Mouse (Mus musculus) cerebellum, postnatal 36 days (tissue): ENCODE measurements around the gene Spesp1.

Source experiments
- DNase-seq, 2 experiments: peaks; one replicate each; pipeline ENCODE4 v3.0.0; 2021 to 2022; ENCODE audit warnings: mixed read lengths in 2 of 2

The Spesp1 gene

DNA sequence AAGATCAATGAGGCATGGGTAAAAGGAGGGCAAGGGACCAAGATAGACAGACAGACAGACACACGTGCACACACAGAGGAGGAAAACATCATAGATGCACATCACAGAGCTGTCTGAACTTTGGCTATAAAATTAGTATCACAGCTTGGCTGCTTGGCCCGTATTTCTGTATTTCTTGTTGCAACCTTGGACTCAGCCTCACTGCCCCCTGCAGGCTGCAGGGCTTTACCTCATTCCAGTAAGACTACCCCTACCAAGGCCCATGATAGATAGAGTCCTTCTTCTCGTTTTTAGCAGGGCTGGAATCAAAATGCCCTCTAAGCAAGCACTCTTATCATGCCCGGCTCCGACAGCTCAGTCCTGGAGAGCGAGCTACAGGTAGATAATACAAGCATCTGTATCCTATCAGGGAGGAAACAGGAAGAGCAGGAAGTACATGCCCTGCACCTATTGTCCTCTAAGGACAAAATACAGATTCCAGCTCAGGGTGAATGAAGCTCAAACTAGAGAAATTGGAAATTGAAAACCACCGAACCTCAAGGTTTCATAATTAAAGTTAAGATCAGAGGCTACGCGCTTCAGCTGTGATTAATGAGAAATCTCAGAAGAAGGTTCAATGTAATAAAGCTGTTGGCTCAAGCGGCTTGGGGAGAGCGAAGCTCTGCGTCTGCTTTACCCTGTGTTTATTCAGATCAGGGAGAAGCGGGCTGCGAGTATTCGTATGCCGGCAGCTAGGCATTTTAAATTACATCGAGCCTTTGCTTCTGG lies 36.2 kb downstream of the Spesp1 start:
- no peak for DNase-seq

DNA sequence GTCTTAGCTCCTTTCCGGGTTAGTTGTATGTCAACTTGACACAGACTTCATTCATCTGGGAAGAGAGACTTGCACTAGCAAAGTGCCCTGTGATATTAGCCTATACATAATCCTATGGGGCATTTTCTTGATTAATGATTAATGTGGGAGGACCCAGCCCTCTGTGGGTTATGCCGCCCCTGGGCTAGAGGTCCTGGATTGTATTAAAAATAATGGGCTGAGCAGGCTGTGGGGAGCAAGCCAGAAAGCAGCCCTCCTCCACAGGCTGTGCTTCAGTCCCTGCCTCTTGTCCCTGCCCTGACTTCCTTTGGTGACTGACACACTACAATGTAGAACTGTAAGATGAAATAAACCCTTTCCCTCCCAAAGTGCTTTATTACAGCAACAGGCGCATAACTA lies 37.4 kb downstream of the Spesp1 start:
- DNase-seq, result no peak

DNA sequence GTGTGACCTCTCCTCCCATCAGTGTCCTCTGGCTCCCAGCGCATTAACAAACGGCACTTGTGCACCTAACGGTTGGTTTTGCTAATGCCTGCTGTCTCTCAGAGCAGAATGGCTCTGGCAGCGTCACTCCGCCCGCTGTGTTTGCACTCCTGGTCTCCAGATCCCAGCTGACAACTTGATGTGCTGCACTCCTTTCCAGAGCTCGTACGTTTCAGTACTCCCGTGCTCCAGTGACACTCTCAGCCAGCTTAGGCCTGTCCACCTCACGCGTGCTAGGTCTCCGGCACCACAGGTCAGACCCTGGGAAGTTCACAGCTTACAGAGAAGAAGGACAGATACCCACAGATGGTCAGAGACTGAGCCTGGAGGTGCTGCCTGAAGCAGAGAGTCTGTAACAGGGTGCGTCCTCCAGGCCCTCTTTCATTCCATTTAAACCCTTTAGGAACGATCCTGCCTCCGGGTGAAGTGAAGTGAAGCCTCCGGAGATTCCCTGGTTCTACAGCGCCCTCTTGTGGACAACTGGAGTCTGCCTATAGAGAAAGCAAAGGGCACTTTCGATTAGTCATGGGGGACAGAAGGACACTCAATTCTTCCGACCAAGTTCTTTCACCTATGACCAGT lies 37.9 kb downstream of the Spesp1 start:
- peak; percentile 81 to 88 for DNase-seq

DNA sequence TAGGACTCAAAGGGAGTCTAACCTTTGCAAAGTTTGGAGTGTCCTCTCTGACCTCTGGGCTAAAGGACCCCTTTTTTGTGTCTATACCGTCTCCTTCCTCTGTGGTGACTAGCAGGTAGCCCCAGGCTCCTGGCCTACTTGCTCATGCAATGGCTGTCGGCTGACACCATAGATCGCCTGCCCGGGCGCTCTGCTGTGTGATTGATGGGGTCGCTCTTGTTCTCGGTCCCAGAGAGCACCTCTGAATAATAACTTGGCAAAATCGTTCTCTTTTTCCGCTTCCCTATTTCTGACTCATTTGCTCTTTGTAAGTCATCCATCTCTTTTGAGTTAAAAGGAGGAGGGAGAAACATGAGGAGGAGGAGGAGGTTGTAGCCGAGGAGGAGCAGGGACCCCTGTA lies 42.0 kb downstream of the Spesp1 start:
- DNase-seq, result no peak

DNA sequence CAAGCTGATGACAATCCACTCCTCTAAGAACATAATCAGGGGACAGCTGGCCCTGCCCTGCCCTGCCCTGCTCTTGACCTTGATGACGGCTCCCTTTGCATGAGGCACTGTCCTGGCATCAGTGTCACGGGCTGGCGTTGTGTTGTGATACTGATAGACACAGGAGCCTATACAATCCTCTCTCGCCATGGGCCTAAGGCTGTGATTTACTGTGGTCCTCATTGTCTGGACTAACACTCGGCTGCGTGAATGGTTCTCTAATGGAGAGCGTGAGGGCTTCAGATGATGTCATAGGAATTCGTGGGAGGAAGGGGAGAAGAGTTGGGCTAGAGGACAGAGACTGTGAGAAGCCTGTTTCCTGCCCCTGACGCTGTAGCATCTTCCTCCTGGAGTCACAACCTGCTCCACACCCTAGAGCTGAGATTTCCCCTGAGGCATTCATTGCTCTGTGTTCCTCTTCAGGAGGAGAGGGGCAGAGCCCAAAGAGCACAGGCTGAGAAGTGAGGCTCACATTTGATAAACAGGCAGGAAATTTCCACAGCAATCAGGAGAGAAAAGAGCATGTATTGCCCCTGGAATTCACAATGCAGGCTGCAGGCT lies 44.5 kb downstream of the Spesp1 start:
- DNase-seq, result no peak

DNA sequence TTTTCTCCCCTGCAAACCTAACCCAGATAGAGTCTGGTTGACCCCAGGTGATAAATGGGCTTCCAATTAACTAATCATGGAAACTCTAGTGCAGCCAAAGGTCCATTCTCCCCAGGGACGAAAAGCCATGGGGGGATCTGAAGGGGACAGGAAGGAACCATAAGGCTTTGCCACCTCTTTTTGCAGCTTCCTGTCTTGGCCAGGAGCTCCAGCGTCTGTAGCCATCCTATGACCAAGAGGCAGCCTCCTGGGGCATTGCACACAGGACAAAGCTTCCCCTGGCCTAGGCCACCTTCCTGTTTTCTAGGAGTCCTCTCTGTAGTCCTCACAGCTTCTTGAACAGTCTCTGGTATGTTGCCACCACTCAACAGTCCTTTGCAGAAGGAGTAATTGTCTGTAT lies 46.5 kb downstream of the Spesp1 start:
- no peak for DNase-seq

DNA sequence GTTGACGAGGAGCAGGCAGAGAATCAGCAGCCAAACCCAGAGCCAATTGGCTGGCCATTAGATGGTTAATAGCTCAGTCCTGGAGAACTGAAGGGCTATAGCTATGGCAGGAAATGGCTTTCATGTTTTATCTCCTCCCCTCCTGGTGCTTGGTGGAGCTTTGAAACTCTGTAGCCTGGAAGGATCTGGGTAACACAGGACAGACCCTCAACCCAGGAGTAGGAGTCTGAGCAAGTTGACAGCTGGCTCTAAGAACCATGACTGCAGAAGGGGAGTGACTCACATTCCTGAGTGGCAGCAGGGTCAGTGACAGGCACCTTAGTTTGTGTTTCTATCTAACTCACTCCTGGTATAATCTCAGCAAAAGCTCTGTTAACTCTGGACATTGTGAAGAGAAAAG lies 49.4 kb downstream of the Spesp1 start:
- DNase-seq, result no peak

DNA sequence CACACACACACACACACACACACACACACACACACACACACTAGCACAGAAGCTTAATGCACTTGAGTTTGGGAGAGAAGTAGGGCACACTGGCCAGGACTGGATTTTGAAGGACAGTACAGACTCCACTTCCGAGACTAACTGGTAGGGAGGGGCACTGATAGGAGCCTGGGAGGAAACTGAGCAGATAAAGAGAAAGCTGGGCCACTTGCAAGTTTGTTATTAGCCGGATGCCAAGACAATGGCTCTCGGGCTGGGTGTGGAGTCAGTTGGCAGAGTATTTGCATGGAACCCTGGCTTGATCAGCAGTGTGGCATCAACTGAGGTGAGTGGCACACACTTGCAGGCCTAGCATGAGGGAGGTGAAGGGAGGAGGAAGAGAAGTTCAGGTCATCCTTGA lies 51.0 kb downstream of the Spesp1 start:
- no peak for DNase-seq

DNA sequence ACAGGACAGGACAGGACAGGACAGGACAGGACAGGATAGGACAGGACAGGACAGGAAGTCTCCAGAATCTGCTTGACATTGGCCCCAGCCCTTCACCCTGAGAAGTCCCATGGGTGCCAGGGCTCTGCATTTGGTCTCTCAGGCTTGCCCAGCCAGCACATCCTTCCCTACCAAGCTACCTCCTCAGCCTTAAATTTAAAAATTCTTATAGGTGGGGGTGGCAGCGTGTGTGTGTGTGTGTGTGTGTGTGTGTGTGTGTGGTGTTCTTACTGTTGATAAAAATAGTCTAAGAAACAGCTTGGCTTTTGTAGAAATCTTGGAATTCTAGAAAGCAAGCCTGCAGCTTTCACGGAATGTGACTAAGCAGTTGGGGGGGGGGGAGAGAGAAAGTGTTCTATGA lies 52.0 kb downstream of the Spesp1 start:
- no peak for DNase-seq

DNA sequence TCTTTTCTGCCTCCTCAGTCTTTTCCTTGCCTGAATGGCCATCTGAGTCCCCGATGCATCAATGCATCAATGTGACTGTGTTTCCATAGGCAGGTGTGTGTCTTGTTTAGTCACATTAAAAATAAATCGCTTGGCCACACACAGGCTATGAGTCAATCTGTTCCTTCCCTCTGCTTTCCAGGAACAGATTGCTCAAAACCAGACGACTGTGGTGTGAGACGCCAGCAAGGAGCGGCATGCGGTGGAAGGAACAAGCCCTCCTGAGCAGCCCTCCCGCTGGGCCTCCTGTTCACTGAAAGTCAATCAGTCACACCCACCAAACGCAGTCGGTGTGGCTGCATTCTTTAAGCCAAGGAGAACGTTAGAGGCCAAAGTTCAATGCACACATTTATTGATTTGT lies 59.5 kb downstream of the Spesp1 start:
- peak; percentile 74 to 77 for DNase-seq

DNA sequence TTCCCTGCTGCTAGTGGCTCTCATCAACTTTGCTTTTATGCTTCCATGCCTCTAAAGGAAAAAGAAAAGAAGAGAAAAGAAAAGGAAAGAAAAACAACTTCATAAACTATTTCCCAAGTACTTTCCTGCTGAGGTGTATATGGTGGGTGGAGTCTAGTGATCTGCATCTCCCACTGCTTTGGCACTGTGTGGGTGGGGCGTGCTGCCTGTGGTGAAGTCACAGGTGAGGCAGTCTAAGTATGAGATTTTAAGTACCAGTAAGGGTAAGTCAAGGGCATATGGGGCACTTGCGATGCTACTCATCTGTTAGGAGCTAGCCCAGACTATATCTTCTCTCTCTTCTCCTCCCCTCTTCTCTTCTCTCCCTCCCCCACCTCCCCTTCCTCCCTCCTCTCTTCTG lies 60.0 kb downstream of the Spesp1 start:
- DNase-seq, result no peak
